Mouse (Mus musculus) regulatory T cell (primary cell): ENCODE measurements around the gene Sult6b2.

Experiments used
- in situ Hi-C: fragments of 300-600 bp; cut with MboI, MseI; formaldehyde crosslinking; loops from one replicate; pipeline ENCODE4 v1.15.1; 2025; ENCODE audit warnings: high pct_unique_total_duplicates

Gene Sult6b2

DNA sequence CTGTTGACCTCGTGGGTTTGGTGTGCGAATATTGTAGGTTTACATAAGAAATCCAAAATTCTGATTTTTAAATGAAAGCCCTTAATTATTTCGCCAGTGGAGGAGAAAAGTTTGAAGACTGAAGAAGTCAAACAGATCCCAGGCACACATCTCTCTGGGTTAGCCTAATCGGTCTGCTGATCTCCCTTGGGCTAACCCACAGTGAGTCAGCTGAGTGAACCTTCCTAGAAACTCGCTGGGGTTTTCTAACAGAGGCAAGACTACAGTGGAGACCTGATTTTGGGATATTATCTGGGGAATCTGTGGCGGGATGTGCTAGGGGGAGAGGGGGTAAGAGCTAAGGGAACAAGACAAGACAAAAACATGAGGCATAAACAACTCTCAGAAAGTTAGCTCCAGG, 5.9 kb upstream of the Sult6b2 start:
- in situ Hi-C loops = no loop called here

- in situ Hi-C loops = no loop called here
These were observed 5.2 kb upstream of the Sult6b2 start for GRCm38 (mm10) chr6:142809373-142810098.

DNA sequence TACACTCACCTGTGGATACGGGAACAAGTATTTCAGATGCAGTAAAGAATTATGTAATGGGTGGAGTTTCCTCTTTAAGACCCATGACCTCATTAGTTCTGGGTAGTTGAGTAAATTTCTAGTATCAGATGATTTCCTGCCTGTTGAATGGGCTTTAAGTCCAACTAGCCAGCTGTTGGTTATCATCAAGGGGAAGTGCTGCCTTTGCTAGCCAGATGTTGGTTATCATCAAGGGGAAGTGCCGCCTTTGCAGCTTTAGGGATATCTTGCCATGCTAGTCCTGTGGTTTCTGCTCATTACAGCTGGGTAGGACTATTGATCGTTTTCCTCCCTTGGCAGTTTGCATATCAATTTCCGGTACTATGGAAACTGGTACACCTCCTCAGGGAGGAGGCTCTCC, 2.0 kb upstream of the Sult6b2 start:
- in situ Hi-C loops = no loop called here

- in situ Hi-C loops = no loop called here
These were observed 1.4 kb downstream of the Sult6b2 start for GRCm38 (mm10) chr6:142802617-142803525.

DNA sequence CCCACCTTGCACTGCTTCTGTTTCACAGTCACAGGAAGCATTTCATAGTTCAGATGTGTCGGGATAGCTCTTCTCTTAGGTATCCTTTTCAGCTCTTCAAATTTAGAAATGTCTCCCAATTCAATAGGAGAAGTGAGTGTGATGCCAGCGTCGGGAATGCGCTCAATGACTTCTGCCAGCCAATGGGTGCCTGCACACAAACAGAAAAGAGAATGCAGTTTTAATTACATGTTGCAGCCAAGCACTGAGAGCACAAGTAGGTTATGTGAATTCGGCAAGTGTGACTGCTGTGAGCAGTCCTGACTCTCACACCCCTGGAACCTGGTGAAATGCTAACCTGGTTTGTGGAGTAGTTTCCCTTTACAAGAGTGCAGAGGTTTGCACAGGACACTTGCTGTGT, 2.6 kb downstream of the Sult6b2 start:
- in situ Hi-C loops = no loop called here

- in situ Hi-C loops = no loop called here
These were observed 4.5 kb downstream of the Sult6b2 start for GRCm38 (mm10) chr6:142799704-142800374.

DNA sequence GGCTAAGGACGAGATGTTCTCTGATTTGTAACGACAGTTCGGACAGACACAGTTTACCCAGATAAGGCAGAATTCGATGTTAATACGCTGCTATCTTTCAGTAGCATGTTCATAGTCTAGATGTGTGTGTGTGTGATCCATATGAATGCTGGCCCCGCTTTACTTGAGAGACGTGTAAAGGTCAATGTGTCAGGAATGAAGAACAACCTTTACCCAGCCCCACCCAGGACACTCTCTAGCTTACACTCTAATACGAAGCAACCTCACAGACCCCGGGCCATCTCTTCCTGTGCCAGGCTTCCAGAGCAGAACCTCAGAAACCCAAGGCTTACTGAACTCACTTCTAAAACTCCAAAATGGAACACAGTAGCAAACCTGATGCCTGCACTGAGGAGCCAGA, 5.5 kb downstream of the Sult6b2 start:
- in situ Hi-C loops = no loop called here

GRCm38 (mm10) chr6:142797996-142798395, 6.3 kb downstream of the Sult6b2 start:
- in situ Hi-C loops = no loop called here

DNA sequence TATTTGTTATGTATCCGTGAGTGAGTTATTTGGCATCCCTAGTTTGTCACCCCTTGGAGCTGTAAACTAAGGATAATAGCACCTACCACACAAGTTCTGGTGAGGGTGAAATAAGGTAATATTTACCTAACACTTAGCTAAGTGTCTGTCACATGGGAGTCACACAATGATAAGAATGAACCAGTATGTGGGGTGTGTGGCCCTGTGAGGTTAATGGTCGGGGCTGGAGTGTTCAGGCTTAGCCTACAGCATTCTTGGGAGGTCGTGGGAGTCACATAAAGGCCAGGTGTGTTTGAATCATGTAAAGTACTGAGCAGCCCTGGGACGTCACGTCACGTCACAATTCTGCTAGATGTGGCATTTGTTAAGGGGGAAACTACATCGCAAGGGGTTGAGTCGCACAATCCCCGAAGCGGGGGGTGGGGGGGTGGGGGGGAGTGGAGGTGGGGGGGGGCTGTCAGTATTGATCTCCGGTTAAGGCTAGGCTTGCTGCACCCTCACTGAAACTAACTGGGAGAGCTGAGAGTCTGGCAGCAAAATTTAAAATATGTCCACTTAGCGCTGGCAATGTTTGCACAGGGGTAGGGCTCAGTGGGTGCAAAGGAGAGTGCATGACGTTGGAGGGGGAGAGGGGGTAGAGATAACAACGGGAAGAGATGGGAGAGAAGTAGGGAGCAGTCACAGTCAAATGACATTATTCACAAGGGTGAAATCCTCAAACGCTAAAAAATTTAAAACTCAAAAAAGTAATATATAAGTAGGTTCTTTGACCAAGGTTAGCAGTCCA, 8.5 kb downstream of the Sult6b2 start:
- in situ Hi-C loops = no loop called here

DNA sequence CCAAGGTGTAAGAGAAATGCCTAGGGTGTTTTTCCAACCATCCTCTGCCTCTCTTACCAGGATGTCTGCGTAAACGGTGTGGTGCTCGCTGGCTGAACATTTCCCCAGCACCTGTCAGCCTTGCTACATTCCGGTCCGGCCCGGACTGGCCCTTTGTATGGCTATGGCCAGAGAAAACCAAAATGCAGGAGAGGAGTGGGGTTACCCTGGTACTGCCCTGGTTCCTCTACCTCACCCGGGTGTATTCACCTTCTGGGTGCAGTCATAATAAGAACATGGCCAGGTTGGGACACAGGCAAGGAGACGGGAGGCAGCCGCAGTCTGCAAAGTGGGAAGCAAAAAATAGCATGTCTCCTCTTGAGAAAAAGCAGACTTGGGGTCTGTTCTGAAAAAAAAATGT, 9.2 kb downstream of the Sult6b2 start:
- in situ Hi-C loops = no loop called here

GRCm38 (mm10) chr6:142793468-142793867, 10.8 kb downstream of the Sult6b2 start:
- in situ Hi-C loops = no loop called here

GRCm38 (mm10) chr6:142792241-142792968, 11.9 kb downstream of the Sult6b2 start:
- in situ Hi-C loops = no loop called here

- in situ Hi-C loops = no loop called here
These were observed 14.6 kb downstream of the Sult6b2 start for GRCm38 (mm10) chr6:142789736-142790135.

- in situ Hi-C loops = no loop called here
These were observed 16.0 kb downstream of the Sult6b2 start for GRCm38 (mm10) chr6:142788042-142788987.

DNA sequence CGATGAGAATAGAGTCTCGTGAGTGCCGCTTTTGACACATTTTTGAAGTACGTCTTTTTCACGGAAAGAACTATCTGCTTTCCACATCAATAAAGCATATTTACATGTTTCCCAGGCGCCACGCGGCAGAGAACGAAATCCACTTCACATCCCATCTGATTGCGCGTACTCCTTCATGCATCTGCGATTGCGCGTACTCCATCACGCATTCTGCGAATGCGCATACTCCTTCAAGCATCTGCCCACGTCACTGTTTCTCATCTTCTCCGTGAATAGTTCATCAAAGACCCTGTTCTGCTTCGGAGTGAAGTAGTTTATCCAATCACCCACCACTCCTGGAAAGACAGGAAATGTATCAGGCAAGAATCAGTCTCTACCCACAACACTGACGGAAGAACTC, 18.2 kb downstream of the Sult6b2 start:
- in situ Hi-C loops = no loop called here

- in situ Hi-C loops = no loop called here
These were observed 19.0 kb downstream of the Sult6b2 start for GRCm38 (mm10) chr6:142785343-142785742.

GRCm38 (mm10) chr6:142781286-142781685, 23.0 kb downstream of the Sult6b2 start:
- in situ Hi-C loops = loop anchor here (5.0 kb wide), 1 partner anchor 36 kb away; no protein-coding TSS in a partner anchor

- in situ Hi-C loops = loop anchor here (5.0 kb wide), 1 partner anchor 37 kb away; no protein-coding TSS in a partner anchor
These were observed 23.7 kb downstream of the Sult6b2 start for GRCm38 (mm10) chr6:142780574-142781033.
